Mouse (Mus musculus): ENCODE data around the gene Actn1. TPM values are rescaled to one million over a fixed set of nuclear protein-coding genes. Genes with fewer than 3 reads are reported as not detected.

The Actn1 gene
- polyA plus RNA-seq, 1 experiment from 2014 or later: 8.0 TPM

GRCm38 (mm10) chr12:80234226-80234625 lies 25.9 kb downstream of the Actn1 start:
- no peak overlapping the region for H3K4me2 ChIP-seq
- no peak for ATAC-seq (ENCODE audit: low FRiP score)
- 100% methylated on average over 3 of the region's 3 CpGs for WGBS
- 0 out of 2 replicates have a peak, but pooled peaks cover 3% of the 10 kb centered on the region for H3K9me3 ChIP-seq (replicated peaks)
- no peak overlapping the region for H3K4me3 ChIP-seq (replicated peaks)
- H3K9ac ChIP-seq (replicated peaks): no peak overlapping the region
- H3K27me3 ChIP-seq (replicated peaks): no peaks in the 10 kb centered on the region
- 0 out of 2 replicates have a peak, but pooled peaks cover 3% of the 10 kb centered on the region for H3K36me3 ChIP-seq
- H3K4me1 ChIP-seq: peaks cover 29% of the 10 kb centered on the region
- no peak overlapping the region for H3K27ac ChIP-seq (replicated peaks)

GRCm38 (mm10) chr12:80232840-80233218 lies 27.3 kb downstream of the Actn1 start:
- ATAC-seq (ENCODE audit: low FRiP score): no peak
- peaks cover 38% of the 10 kb centered on the region for H3K4me1 ChIP-seq
- H3K9ac ChIP-seq (replicated peaks): no peak overlapping the region
- WGBS: 92% methylated on average over 4 of the region's 4 CpGs
- H3K9me3 ChIP-seq (replicated peaks): 0 out of 2 replicates have a peak, but pooled peaks cover 3% of the 10 kb centered on the region
- H3K27me3 ChIP-seq (replicated peaks): no peaks in the 10 kb centered on the region
- H3K4me3 ChIP-seq (replicated peaks): no peak overlapping the region
- no peak overlapping the region for H3K27ac ChIP-seq (replicated peaks)
- no peak overlapping the region for H3K4me2 ChIP-seq
- H3K36me3 ChIP-seq: 0 out of 2 replicates have a peak, but pooled peaks cover 3% of the 10 kb centered on the region

GRCm38 (mm10) chr12:80232076-80232839 lies 27.9 kb downstream of the Actn1 start:
- Histone ChIP-seq H3K4me3 (replicated peaks) (no peak overlapping the region), H3K9me3 (replicated peaks) (0 out of 2 replicates have a peak, but pooled peaks cover 3% of the 10 kb centered on the region), H3K9ac (replicated peaks) (no peak overlapping the region), H3K27me3 (replicated peaks) (no peaks in the 10 kb centered on the region), H3K4me1 (peaks cover 41% of the 10 kb centered on the region), H3K4me2 (no peak overlapping the region), H3K36me3 (0 out of 2 replicates have a peak, but pooled peaks cover 3% of the 10 kb centered on the region), H3K27ac (replicated peaks) (no peak overlapping the region)
- ATAC-seq (ENCODE audit: low FRiP score): no peak
- 90% methylated on average over 9 of the region's 9 CpGs for WGBS

GRCm38 (mm10) chr12:80231317-80231716 lies 28.9 kb downstream of the Actn1 start:
- Histone ChIP-seq H3K27me3 (replicated peaks) (no peaks in the 10 kb centered on the region), H3K9me3 (replicated peaks) (0 out of 2 replicates have a peak, but pooled peaks cover 3% of the 10 kb centered on the region), H3K4me1 (peaks cover 41% of the 10 kb centered on the region), H3K9ac (replicated peaks) (no peak overlapping the region), H3K36me3 (0 out of 2 replicates have a peak, but pooled peaks cover 3% of the 10 kb centered on the region), H3K4me2 (no peak overlapping the region), H3K4me3 (replicated peaks) (no peak overlapping the region), H3K27ac (replicated peaks) (peak overlapping the region; percentile 71)
- 29% methylated on average over 5 of the region's 5 CpGs for WGBS
- no peak for ATAC-seq (ENCODE audit: low FRiP score)

GRCm38 (mm10) chr12:80230854-80231253 lies 29.3 kb downstream of the Actn1 start:
- Histone ChIP-seq H3K27me3 (replicated peaks) (no peaks in the 10 kb centered on the region), H3K36me3 (0 out of 2 replicates have a peak, but pooled peaks cover 3% of the 10 kb centered on the region), H3K9me3 (replicated peaks) (0 out of 2 replicates have a peak, but pooled peaks cover 3% of the 10 kb centered on the region), H3K4me2 (peak overlapping the region; percentile 23), H3K4me3 (replicated peaks) (no peak overlapping the region), H3K9ac (replicated peaks) (no peak overlapping the region), H3K4me1 (peaks cover 41% of the 10 kb centered on the region), H3K27ac (replicated peaks) (peak overlapping the region; percentile 71)
- ATAC-seq (ENCODE audit: low FRiP score): no peak
- 72% methylated on average over 5 of the region's 5 CpGs for whole genome bisulfite sequencing

- Histone ChIP-seq H3K36me3 (0 out of 2 replicates have a peak, but pooled peaks cover 3% of the 10 kb centered on the region), H3K9ac (replicated peaks) (no peak overlapping the region), H3K27ac (replicated peaks) (peak overlapping the region; percentile 71), H3K4me2 (peak overlapping the region; percentile 23; the same call in 1 of the 2 replicates), H3K4me1 (peaks cover 41% of the 10 kb centered on the region), H3K4me3 (replicated peaks) (no peak overlapping the region), H3K9me3 (replicated peaks) (0 out of 2 replicates have a peak, but pooled peaks cover 3% of the 10 kb centered on the region), H3K27me3 (replicated peaks) (no peaks in the 10 kb centered on the region)
- 7% methylated on average over 10 of the region's 10 CpGs for WGBS
- ATAC-seq (ENCODE audit: low FRiP score): no peak
These were observed 30.0 kb downstream of the Actn1 start for GRCm38 (mm10) chr12:80230111-80230700.

GRCm38 (mm10) chr12:80229010-80229800 lies 31.0 kb downstream of the Actn1 start:
- ATAC-seq (ENCODE audit: low FRiP score): no peak
- H3K27me3 ChIP-seq (replicated peaks): no peaks in the 10 kb centered on the region
- peak overlapping the region; percentile 71 for H3K27ac ChIP-seq (replicated peaks)
- 61% methylated on average over 5 of the region's 5 CpGs for WGBS
- H3K36me3 ChIP-seq: no peaks in the 10 kb centered on the region
- H3K4me2 ChIP-seq: no peak overlapping the region
- H3K4me1 ChIP-seq: peaks cover 48% of the 10 kb centered on the region
- H3K9ac ChIP-seq (replicated peaks): no peak overlapping the region
- 0 out of 2 replicates have a peak, but pooled peaks cover 3% of the 10 kb centered on the region for H3K9me3 ChIP-seq (replicated peaks)
- no peak overlapping the region for H3K4me3 ChIP-seq (replicated peaks)

GRCm38 (mm10) chr12:80228356-80228755 lies 31.8 kb downstream of the Actn1 start:
- no peaks in the 10 kb centered on the region for H3K9me3 ChIP-seq (replicated peaks)
- no peak for ATAC-seq (ENCODE audit: low FRiP score)
- H3K36me3 ChIP-seq: no peaks in the 10 kb centered on the region
- 0 out of 2 replicates have a peak overlapping the region, but pooled peaks have one; percentile 18 for H3K27ac ChIP-seq (replicated peaks)
- peaks cover 56% of the 10 kb centered on the region for H3K4me1 ChIP-seq
- H3K4me3 ChIP-seq (replicated peaks): no peak overlapping the region
- no peak overlapping the region for H3K9ac ChIP-seq (replicated peaks)
- 73% methylated on average over 5 of the region's 5 CpGs for WGBS
- no peaks in the 10 kb centered on the region for H3K27me3 ChIP-seq (replicated peaks)
- no peak overlapping the region for H3K4me2 ChIP-seq

GRCm38 (mm10) chr12:80227835-80228234 lies 32.3 kb downstream of the Actn1 start:
- Histone ChIP-seq H3K27me3 (replicated peaks) (no peaks in the 10 kb centered on the region), H3K27ac (replicated peaks) (peak overlapping the region; percentile 20; the same call in 1 of the 2 replicates), H3K4me3 (replicated peaks) (no peak overlapping the region), H3K9me3 (replicated peaks) (no peaks in the 10 kb centered on the region), H3K4me1 (peaks cover 60% of the 10 kb centered on the region), H3K36me3 (no peaks in the 10 kb centered on the region), H3K4me2 (no peak overlapping the region), H3K9ac (replicated peaks) (no peak overlapping the region)
- ATAC-seq (ENCODE audit: low FRiP score): no peak
- 11% methylated on average over 3 of the region's 3 CpGs for WGBS

- no peak for ATAC-seq (ENCODE audit: low FRiP score)
- 79% methylated on average over 2 of the region's 2 CpGs for WGBS
- Histone ChIP-seq H3K9me3 (replicated peaks) (no peaks in the 10 kb centered on the region), H3K4me3 (replicated peaks) (no peak overlapping the region), H3K36me3 (no peaks in the 10 kb centered on the region), H3K9ac (replicated peaks) (no peak overlapping the region), H3K27ac (replicated peaks) (no peak overlapping the region), H3K4me1 (peaks cover 57% of the 10 kb centered on the region), H3K27me3 (replicated peaks) (no peaks in the 10 kb centered on the region), H3K4me2 (no peak overlapping the region)
These were observed 34.1 kb downstream of the Actn1 start for GRCm38 (mm10) chr12:80226101-80226500.

- Histone ChIP-seq H3K4me2 (no peak overlapping the region), H3K36me3 (no peaks in the 10 kb centered on the region), H3K27me3 (replicated peaks) (no peaks in the 10 kb centered on the region), H3K9ac (replicated peaks) (no peak overlapping the region), H3K4me3 (replicated peaks) (no peak overlapping the region), H3K4me1 (peaks cover 39% of the 10 kb centered on the region), H3K9me3 (replicated peaks) (no peaks in the 10 kb centered on the region), H3K27ac (replicated peaks) (no peak overlapping the region)
- 64% methylated on average over 8 of the region's 8 CpGs for WGBS
- no peak for ATAC-seq (ENCODE audit: low FRiP score)
These were observed 35.9 kb downstream of the Actn1 start for GRCm38 (mm10) chr12:80224241-80224731.

Data from neural tube, embryonic 15.5 days (tissue).